Mouse (Mus musculus) heart, adult 2 months (tissue): ENCODE data around the gene Wdr4.

Source experiments
- CTCF ChIP-seq: fragments of 200-600 bp; IDR thresholded peaks from 2 replicates; pipeline ENCODE4 v1.8.1; 2022; ENCODE audit warnings: antibody characterized with exemption, mild to moderate bottlenecking, moderate library complexity
- EP300 ChIP-seq: fragments of 200-500 bp; IDR thresholded peaks from 2 replicates; pipeline ENCODE4 v1.6.1; 2011; ENCODE audit warnings: low read depth, low read length, control low read depth; ENCODE audit not compliant: insufficient read depth

GRCm38 (mm10) chr17:31503337-31503736, 16.4 kb downstream of the Wdr4 start:
- no peak for TF ChIP-seq EP300
- no peak for TF ChIP-seq CTCF
